Mouse (Mus musculus) thymus, adult 2 months (tissue): ENCODE data around the gene Mpzl2.

Source experiments
- CTCF ChIP-seq: fragments of 200-500 bp; IDR thresholded peaks from 2 replicates; pipeline ENCODE4 v1.5.1; 2012; ENCODE audit warnings: mild to moderate bottlenecking, control low read depth, low read length, moderate library complexity, borderline replicate concordance; ENCODE audit not compliant: control insufficient read depth, poor library complexity, insufficient read depth; ENCODE audit errors: extremely low read depth
- POLR2A ChIP-seq: fragments of 200-500 bp; IDR thresholded peaks from 2 replicates; pipeline ENCODE4 v1.6.1; 2012; ENCODE audit warnings: mild to moderate bottlenecking, low read length, control low read depth, moderate library complexity; ENCODE audit not compliant: control insufficient read depth, poor library complexity, insufficient read depth; ENCODE audit errors: extremely low read depth

- TF ChIP-seq CTCF (no peak), POLR2A (no peak)
Measured at GRCm38 (mm10) chr9:45090811-45091210, 51.2 kb downstream of the Mpzl2 start.
